Mouse (Mus musculus): ENCODE data around the gene Mfsd4b3. TPM values are rescaled to one million over a fixed set of nuclear protein-coding genes. Genes with fewer than 3 reads are reported as not detected.
"Not testable (repeated sequence)": the region's sequence is repeated elsewhere in the genome, so short reads cannot be mapped to it uniquely, and the experiment has no call there.

The Mfsd4b3 gene
- polyA plus RNA-seq, 1 experiment from 2014 or later = 0.52 TPM

- Histone ChIP-seq H3K27me3 (no peaks in the 10 kb centered on the region), H3K36me3 (no peaks in the 10 kb centered on the region), H3K9me3 (peaks cover 9% of the 10 kb centered on the region; the same call in 1 of the 2 replicates), H3K4me1 (no peaks in the 10 kb centered on the region), H3K4me2 (replicated peaks) (no peak overlapping the region), H3K9ac (no peak overlapping the region), H3K4me3 (no peak overlapping the region), H3K27ac (no peak overlapping the region)
- ATAC-seq (ENCODE audit: insufficient number of reproducible peaks, insufficient read depth, low FRiP score, low TSS enrichment) = no peak
- WGBS = 56% methylated on average over 11 of the region's 11 CpGs
Observed at GRCm38 (mm10) chr10:39974982-39975381, 15.0 kb upstream of the Mfsd4b3 start.

GRCm38 (mm10) chr10:39967512-39967911 is 7.6 kb upstream of the Mfsd4b3 start:
- Histone ChIP-seq H3K27me3 (no peaks in the 10 kb centered on the region), H3K4me3 (no peak overlapping the region), H3K9ac (no peak overlapping the region), H3K9me3 (no peaks in the 10 kb centered on the region), H3K36me3 (no peaks in the 10 kb centered on the region), H3K4me2 (replicated peaks) (no peak overlapping the region), H3K27ac (no peak overlapping the region), H3K4me1 (no peaks in the 10 kb centered on the region)
- ATAC-seq (ENCODE audit: insufficient number of reproducible peaks, insufficient read depth, low FRiP score, low TSS enrichment) = no peak
- WGBS = 86% methylated on average over 3 of the region's 3 CpGs

- no peaks in the 10 kb centered on the region for H3K36me3 ChIP-seq
- no peak for ATAC-seq (ENCODE audit: insufficient number of reproducible peaks, insufficient read depth, low FRiP score, low TSS enrichment)
Observed at GRCm38 (mm10) chr10:39961906-39962305, 2.0 kb upstream of the Mfsd4b3 start.

GRCm38 (mm10) chr10:39960441-39960822 is 479 bp upstream of the Mfsd4b3 start:
- ATAC-seq (ENCODE audit: insufficient number of reproducible peaks, insufficient read depth, low FRiP score, low TSS enrichment) = peak; percentile 48; the same call in 1 of the 2 replicates
- Histone ChIP-seq H3K36me3 (no peaks in the 10 kb centered on the region), H3K4me3 (peak overlapping the region; percentile 51), H3K4me1 (peaks cover 7% of the 10 kb centered on the region; the same call in 1 of the 2 replicates), H3K9me3 (no peaks in the 10 kb centered on the region), H3K4me2 (replicated peaks) (peak overlapping the region; percentile 94), H3K27me3 (0 out of 2 replicates have a peak, but pooled peaks cover 3% of the 10 kb centered on the region), H3K9ac (no peak overlapping the region), H3K27ac (no peak overlapping the region)
- WGBS = 42% methylated on average over 11 of the region's 11 CpGs

More at GRCm38 (mm10) chr10:39961906-39962305, 2.0 kb upstream of the Mfsd4b3 start:
- no peaks in the 10 kb centered on the region for H3K9me3 ChIP-seq
- H3K27ac ChIP-seq = no peak overlapping the region
- H3K4me2 ChIP-seq (replicated peaks) = no peak overlapping the region
- WGBS = 68% methylated on average over 1 of the region's 1 CpGs
- no peak overlapping the region for H3K9ac ChIP-seq
- 0 out of 2 replicates have a peak, but pooled peaks cover 3% of the 10 kb centered on the region for H3K27me3 ChIP-seq
- H3K4me3 ChIP-seq = no peak overlapping the region
- H3K4me1 ChIP-seq = peaks cover 7% of the 10 kb centered on the region; the same call in 1 of the 2 replicates

- Histone ChIP-seq H3K9me3 (no peaks in the 10 kb centered on the region), H3K27ac (no peak overlapping the region), H3K4me1 (peaks cover 7% of the 10 kb centered on the region; the same call in 1 of the 2 replicates), H3K4me2 (replicated peaks) (no peak overlapping the region), H3K4me3 (no peak overlapping the region), H3K36me3 (no peaks in the 10 kb centered on the region), H3K9ac (no peak overlapping the region), H3K27me3 (0 out of 2 replicates have a peak, but pooled peaks cover 3% of the 10 kb centered on the region)
- ATAC-seq (ENCODE audit: insufficient number of reproducible peaks, insufficient read depth, low FRiP score, low TSS enrichment) = no peak
- 76% methylated on average over 4 of the region's 4 CpGs for WGBS
Observed at GRCm38 (mm10) chr10:39958266-39958665, 1.7 kb downstream of the Mfsd4b3 start.

GRCm38 (mm10) chr10:39956340-39956878 is 3.5 kb downstream of the Mfsd4b3 start:
- peaks cover 7% of the 10 kb centered on the region; the same call in 1 of the 2 replicates for H3K4me1 ChIP-seq
- H3K36me3 ChIP-seq = no peaks in the 10 kb centered on the region
- ATAC-seq (ENCODE audit: insufficient number of reproducible peaks, insufficient read depth, low FRiP score, low TSS enrichment) = no peak
- H3K4me2 ChIP-seq (replicated peaks) = no peak overlapping the region
- WGBS = 71% methylated on average over 2 of the region's 2 CpGs
- no peaks in the 10 kb centered on the region for H3K9me3 ChIP-seq
- H3K27me3 ChIP-seq = 0 out of 2 replicates have a peak, but pooled peaks cover 3% of the 10 kb centered on the region
- no peak overlapping the region for H3K27ac ChIP-seq
- no peak overlapping the region for H3K4me3 ChIP-seq
- H3K9ac ChIP-seq = no peak overlapping the region

- Histone ChIP-seq H3K36me3 (no peaks in the 10 kb centered on the region), H3K9ac (no peak overlapping the region), H3K4me2 (replicated peaks) (no peak overlapping the region), H3K27ac (no peak overlapping the region), H3K4me3 (no peak overlapping the region), H3K9me3 (no peaks in the 10 kb centered on the region), H3K4me1 (peaks cover 3% of the 10 kb centered on the region; the same call in 1 of the 2 replicates), H3K27me3 (0 out of 2 replicates have a peak, but pooled peaks cover 3% of the 10 kb centered on the region)
- ATAC-seq (ENCODE audit: insufficient number of reproducible peaks, insufficient read depth, low FRiP score, low TSS enrichment) = no peak
- 71% methylated on average over 2 of the region's 2 CpGs for WGBS
Observed at GRCm38 (mm10) chr10:39955163-39955562, 4.8 kb downstream of the Mfsd4b3 start.

GRCm38 (mm10) chr10:39949377-39949954 is 10.5 kb downstream of the Mfsd4b3 start:
- Histone ChIP-seq H3K4me2 (replicated peaks) (no peak overlapping the region), H3K27me3 (no peaks in the 10 kb centered on the region), H3K4me3 (no peak overlapping the region), H3K9me3 (no peaks in the 10 kb centered on the region), H3K9ac (no peak overlapping the region), H3K4me1 (no peaks in the 10 kb centered on the region), H3K36me3 (no peaks in the 10 kb centered on the region), H3K27ac (no peak overlapping the region)
- ATAC-seq (ENCODE audit: insufficient number of reproducible peaks, insufficient read depth, low FRiP score, low TSS enrichment) = no peak
- WGBS = 85% methylated on average over 2 of the region's 2 CpGs

GRCm38 (mm10) chr10:39947195-39947594 is 12.8 kb downstream of the Mfsd4b3 start:
- H3K27ac ChIP-seq; H3K9ac ChIP-seq; H3K4me3 ChIP-seq; H3K36me3 ChIP-seq; H3K9me3 ChIP-seq; ATAC-seq (ENCODE audit: insufficient number of reproducible peaks, insufficient read depth, low FRiP score, low TSS enrichment); H3K4me1 ChIP-seq; H3K27me3 ChIP-seq; H3K4me2 ChIP-seq (replicated peaks): not testable (repeated sequence)
- WGBS = 37% methylated on average over 3 of the region's 3 CpGs

GRCm38 (mm10) chr10:39936553-39936952 is 23.4 kb downstream of the Mfsd4b3 start:
- Histone ChIP-seq H3K9ac (no peak overlapping the region), H3K4me2 (replicated peaks) (no peak overlapping the region), H3K27ac (no peak overlapping the region), H3K4me1 (no peaks in the 10 kb centered on the region), H3K36me3 (no peaks in the 10 kb centered on the region), H3K27me3 (no peaks in the 10 kb centered on the region), H3K9me3 (no peaks in the 10 kb centered on the region), H3K4me3 (no peak overlapping the region)
- no peak for ATAC-seq (ENCODE audit: insufficient number of reproducible peaks, insufficient read depth, low FRiP score, low TSS enrichment)
- 69% methylated on average over 7 of the region's 7 CpGs for WGBS

- no peak within 1 kb of the TSS for H3K27ac ChIP-seq
- ATAC-seq (ENCODE audit: insufficient number of reproducible peaks, insufficient read depth, low FRiP score, low TSS enrichment) = peak; percentile 77; the same call in 1 of the 2 replicates
Observed at GRCm38 (mm10) chr10:39926616-39927139, 33.3 kb downstream of the Mfsd4b3 start, which contains the start of gene Mfsd4b2. Gene Mfsd4b2 (minus strand): TSS chr10:39926923.

GRCm38 (mm10) chr10:39924556-39924955 is 35.4 kb downstream of the Mfsd4b3 start:
- H3K36me3 ChIP-seq; H3K9ac ChIP-seq; H3K4me3 ChIP-seq; H3K4me2 ChIP-seq (replicated peaks); H3K9me3 ChIP-seq; H3K4me1 ChIP-seq; H3K27ac ChIP-seq; ATAC-seq (ENCODE audit: insufficient number of reproducible peaks, insufficient read depth, low FRiP score, low TSS enrichment): not testable (repeated sequence)
- peaks cover 18% of the 10 kb centered on the region for H3K27me3 ChIP-seq
- WGBS = 72% methylated on average over 8 of the region's 8 CpGs

More at GRCm38 (mm10) chr10:39926616-39927139, 33.3 kb downstream of the Mfsd4b3 start, which contains the start of gene Mfsd4b2:
- H3K4me3 ChIP-seq = peak within 1 kb of the TSS; percentile 46
- no peaks in the 10 kb centered on the region for H3K36me3 ChIP-seq
- H3K9me3 ChIP-seq = no peaks in the 10 kb centered on the region
- peak within 1 kb of the TSS; percentile 57 for H3K9ac ChIP-seq
- H3K4me1 ChIP-seq = no peaks in the 10 kb centered on the region
- 1% methylated on average over 32 of the region's 41 CpGs for WGBS
- H3K27me3 ChIP-seq = peaks cover 18% of the 10 kb centered on the region
- peak within 1 kb of the TSS; percentile 89 for H3K4me2 ChIP-seq (replicated peaks)

Data from embryonic facial prominence, embryonic 12.5 days (tissue).